Mouse (Mus musculus) stomach, embryonic 15.5 days (tissue): ENCODE results near the gene Zfand5. TPM values are rescaled to one million over a fixed set of nuclear protein-coding genes. Genes with fewer than 3 reads are reported as not detected.
"Not testable (repeated sequence)": the region's sequence is repeated elsewhere in the genome, so short reads cannot be mapped to it uniquely, and the experiment has no call there.

Source experiments
- ATAC-seq: fragments of 200-750 bp; cut with Nextera tagmentation; 2 replicates; pipeline ENCODE4 v1.8.0; 2017; ENCODE audit warnings: low read depth, moderate number of reproducible peaks, moderate TSS enrichment; ENCODE audit not compliant: insufficient read depth, low FRiP score
- H3K27ac ChIP-seq: fragments of 300-500 bp; sonication (generic); 2 replicates; pipeline ENCODE4 v1.5.1; 2015; ENCODE audit warnings: mild to moderate bottlenecking, inconsistent platforms
- H3K27me3 ChIP-seq: fragments of 300-500 bp; sonication (generic); replicated peaks from 2 replicates; pipeline ENCODE4 v1.6.1; 2015; ENCODE audit warnings: inconsistent platforms
- H3K36me3 ChIP-seq: fragments of 300-500 bp; sonication (generic); 2 replicates; pipeline ENCODE4 v1.6.1; 2015; ENCODE audit warnings: inconsistent platforms
- H3K4me1 ChIP-seq: fragments of 300-500 bp; sonication (generic); 2 replicates; pipeline ENCODE4 v1.6.1; 2015; ENCODE audit warnings: inconsistent platforms
- H3K4me2 ChIP-seq: fragments of 300-500 bp; sonication (generic); 2 replicates; pipeline ENCODE4 v1.6.1; 2015; ENCODE audit warnings: mild to moderate bottlenecking, inconsistent platforms
- H3K4me3 ChIP-seq: fragments of 300-500 bp; sonication (generic); replicated peaks from 2 replicates; pipeline ENCODE4 v1.5.1; 2015; ENCODE audit warnings: inconsistent platforms
- H3K9ac ChIP-seq: fragments of 300-500 bp; sonication (generic); 2 replicates; pipeline ENCODE4 v1.6.1; 2015; ENCODE audit warnings: inconsistent platforms
- H3K9me3 ChIP-seq: fragments of 300-500 bp; sonication (generic); 2 replicates; pipeline ENCODE4 v1.6.1; 2016; ENCODE audit warnings: inconsistent platforms
- WGBS: fragments of 180-500 bp; shearing (Covaris S2); methylation state at CpG from one replicate; pipeline ENCODE4 v1.1.7; 2015; 5-methylcytosine and 5-hydroxymethylcytosine counted together
- polyA plus RNA-seq: library from polyadenylated mRNA; unstranded; fragments of >200 nt; fragmentation: Nextera tagmentation; extraction: Ambion mirVana; gene quantifications from 2 replicates; pipeline ENCODE4 v1.2.1, GENCODE M21; 2015

Gene Zfand5
- 82.9 and 87.9 TPM in 2 replicates for polyA plus RNA-seq

DNA sequence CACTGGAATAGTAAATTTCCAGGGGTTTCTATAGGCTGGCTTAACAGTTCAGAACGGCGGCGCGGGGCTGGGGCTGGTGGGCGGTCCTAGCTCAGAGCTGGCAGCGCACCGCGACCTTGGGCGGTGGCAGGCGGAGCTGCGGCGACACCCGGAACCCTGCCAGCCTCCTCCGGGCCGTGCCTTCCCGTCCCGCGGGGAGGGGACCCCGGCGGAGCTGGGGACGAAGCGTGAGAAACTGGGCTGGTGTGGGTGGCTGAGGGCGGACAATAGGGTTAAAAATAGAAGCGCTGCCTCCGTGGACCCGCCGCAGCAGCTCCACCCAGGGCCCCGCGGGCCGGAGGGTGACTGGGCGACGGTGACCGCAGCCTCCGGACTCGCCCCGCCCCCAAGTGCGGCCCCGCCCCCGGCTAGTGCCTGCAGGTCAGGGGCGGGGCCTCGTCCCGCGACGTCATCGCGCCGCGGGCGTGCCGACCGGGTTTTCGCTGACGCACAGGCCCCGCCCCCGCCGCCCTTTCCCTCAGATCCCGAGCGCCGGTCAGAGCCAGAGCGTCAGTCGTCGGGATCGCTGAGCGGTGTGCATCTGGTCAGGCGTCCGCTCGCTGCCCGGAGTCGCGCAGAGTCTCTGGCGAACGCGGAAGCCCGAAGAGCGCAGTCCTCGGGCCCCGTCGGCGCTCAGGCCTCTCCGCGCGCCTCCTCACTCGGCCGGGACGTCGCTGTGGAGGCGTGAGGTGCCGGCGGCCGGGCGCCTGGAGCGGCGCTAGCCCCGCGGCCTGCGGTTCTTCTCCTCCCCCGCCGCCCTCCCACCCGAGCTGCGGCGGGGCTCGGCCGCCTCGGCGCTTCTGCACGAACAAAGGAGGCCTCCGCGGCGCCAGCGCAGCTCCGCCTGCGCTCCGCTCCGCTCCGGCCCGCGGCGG lies at the start of gene Zfand5:
Gene Zfand5 (plus strand): TSS at position 538 of the 914 bp plus-strand sequence.
- no peaks in the 10 kb centered on the region for H3K9me3 ChIP-seq
- no peaks in the 10 kb centered on the region for H3K27me3 ChIP-seq
- H3K4me3 ChIP-seq: peak within 1 kb of the TSS; percentile 91
- H3K9ac ChIP-seq: peak within 1 kb of the TSS; percentile 99
- peaks cover 5% of the 10 kb centered on the region; the same call in 1 of the 2 replicates for H3K4me1 ChIP-seq
- H3K4me2 ChIP-seq: peak within 1 kb of the TSS; percentile 62
- 0% methylated on average over 109 of the region's 118 CpGs for WGBS
- peak; percentile 93 for ATAC-seq
- H3K36me3 ChIP-seq: peaks cover 3% of the 10 kb centered on the region; the same call in 1 of the 2 replicates
- H3K27ac ChIP-seq: peak within 1 kb of the TSS; percentile 100

DNA sequence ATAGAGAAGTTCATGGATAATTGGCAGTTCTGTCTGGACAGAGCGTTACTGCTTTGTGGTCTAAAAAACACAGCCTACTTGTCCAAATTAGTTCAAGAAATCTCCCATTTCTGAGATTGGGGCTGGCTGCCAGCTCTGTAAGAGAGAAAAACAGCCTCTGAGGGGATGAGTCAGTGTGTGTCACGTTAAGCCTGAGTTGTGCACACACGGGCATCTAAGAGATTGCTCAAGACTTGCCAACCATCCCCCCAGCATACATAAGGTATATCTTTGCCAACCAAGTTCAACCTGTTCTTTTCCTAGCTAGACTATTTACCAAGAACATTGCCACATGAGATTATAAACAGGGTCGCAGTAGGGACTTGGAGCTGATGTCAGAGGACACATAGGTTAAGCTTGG lies 44.9 kb upstream of the Zfand5 start:
- WGBS: 58% methylated on average over 4 of the region's 4 CpGs
- no peak for ATAC-seq
- no peak overlapping the region for H3K4me2 ChIP-seq

DNA sequence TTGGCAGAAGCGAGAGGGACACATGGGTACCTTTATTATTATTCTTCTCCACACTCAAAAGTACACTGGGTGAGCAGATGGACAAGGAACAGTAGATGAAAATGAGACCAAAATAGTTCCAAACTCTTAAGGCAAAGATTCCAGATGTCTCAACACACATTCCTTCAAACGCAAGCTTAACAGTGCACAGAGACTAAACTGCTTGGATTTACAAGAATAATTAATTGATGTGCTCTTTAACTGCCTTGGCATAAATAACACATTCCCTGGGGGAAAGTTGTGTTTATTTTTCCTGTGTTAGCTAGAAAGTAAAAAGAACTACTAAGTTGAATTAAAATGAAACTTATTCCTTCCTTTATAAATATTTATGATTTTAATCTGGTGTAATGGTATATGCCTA lies 44.3 kb upstream of the Zfand5 start:
- no peaks in the 10 kb centered on the region for H3K27me3 ChIP-seq
- H3K4me1 ChIP-seq: no peaks in the 10 kb centered on the region
- no peak; the same call in 1 of the 2 replicates for ATAC-seq
- no peaks in the 10 kb centered on the region for H3K9me3 ChIP-seq
- no peak overlapping the region for H3K4me2 ChIP-seq
- no peak overlapping the region for H3K9ac ChIP-seq
- 40% methylated on average over 2 of the region's 2 CpGs for WGBS
- H3K27ac ChIP-seq: no peak overlapping the region
- H3K4me3 ChIP-seq: no peak overlapping the region
- no peaks in the 10 kb centered on the region for H3K36me3 ChIP-seq

More for the DNA sequence above, 44.9 kb upstream of the Zfand5 start:
- Histone ChIP-seq H3K9ac (no peak overlapping the region), H3K4me3 (no peak overlapping the region), H3K9me3 (no peaks in the 10 kb centered on the region), H3K36me3 (no peaks in the 10 kb centered on the region), H3K4me1 (no peaks in the 10 kb centered on the region), H3K27me3 (no peaks in the 10 kb centered on the region), H3K27ac (no peak overlapping the region)

DNA sequence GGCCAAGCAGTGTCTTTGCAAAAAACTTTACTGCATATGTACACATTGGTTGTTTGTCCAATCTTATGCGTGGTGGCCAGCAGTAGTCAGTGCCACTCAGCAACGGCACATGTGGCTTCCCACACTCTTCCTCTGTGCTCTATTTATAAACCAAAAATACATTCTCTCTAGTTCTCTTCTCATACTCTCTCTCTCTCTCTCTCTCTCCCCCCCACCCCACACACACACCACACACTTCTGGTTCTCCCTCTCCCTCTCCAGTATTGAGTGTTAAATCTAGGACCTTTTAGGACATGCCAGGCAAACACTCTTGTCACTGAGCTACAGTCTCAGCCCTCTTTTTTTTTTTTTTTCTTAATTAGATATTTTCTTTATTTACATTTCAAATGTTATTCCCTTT lies 23.3 kb upstream of the Zfand5 start:
- not testable (repeated sequence) for H3K4me3 ChIP-seq, H3K4me1 ChIP-seq, H3K36me3 ChIP-seq, H3K9ac ChIP-seq, H3K27me3 ChIP-seq, ATAC-seq, H3K4me2 ChIP-seq, H3K27ac ChIP-seq, H3K9me3 ChIP-seq
- WGBS: 79% methylated on average over 2 of the region's 2 CpGs

DNA sequence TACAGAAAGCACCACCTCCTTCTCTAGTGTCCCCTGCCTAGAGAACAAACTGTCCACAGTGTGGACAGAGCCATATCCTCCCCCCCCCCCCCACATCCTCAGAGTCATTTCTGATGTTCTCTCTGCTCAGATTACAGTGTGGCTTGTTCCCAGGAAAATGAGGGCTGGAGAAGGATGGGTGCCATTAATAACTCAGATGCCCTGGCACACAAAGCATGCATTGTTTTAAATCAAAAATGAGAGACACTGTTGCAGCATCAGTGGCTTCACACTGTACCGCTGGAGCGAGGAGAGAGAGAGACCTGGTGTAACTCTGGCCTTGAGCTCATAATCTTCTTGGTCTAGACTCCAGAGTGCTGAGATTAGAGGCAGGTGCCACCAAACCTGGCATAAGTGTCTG lies 18.2 kb upstream of the Zfand5 start:
- Histone ChIP-seq H3K36me3 (no peaks in the 10 kb centered on the region), H3K4me1 (no peaks in the 10 kb centered on the region), H3K4me2 (no peak overlapping the region), H3K4me3 (no peak overlapping the region), H3K9ac (no peak overlapping the region), H3K27me3 (no peaks in the 10 kb centered on the region), H3K9me3 (no peaks in the 10 kb centered on the region), H3K27ac (no peak overlapping the region)
- 87% methylated on average over 2 of the region's 2 CpGs for WGBS
- ATAC-seq: no peak

- Histone ChIP-seq H3K9ac (no peak overlapping the region), H3K27ac (no peak overlapping the region), H3K27me3 (no peaks in the 10 kb centered on the region), H3K4me3 (no peak overlapping the region), H3K36me3 (no peaks in the 10 kb centered on the region), H3K4me1 (no peaks in the 10 kb centered on the region), H3K4me2 (no peak overlapping the region), H3K9me3 (no peaks in the 10 kb centered on the region)
- no peak for ATAC-seq
- 80% methylated on average over 3 of the region's 3 CpGs for WGBS
These were observed 16.2 kb upstream of the Zfand5 start for GRCm38 (mm10) chr19:21255920-21256319.

- Histone ChIP-seq H3K9ac (no peak overlapping the region), H3K27me3 (no peaks in the 10 kb centered on the region), H3K27ac (no peak overlapping the region), H3K4me3 (no peak overlapping the region), H3K9me3 (no peaks in the 10 kb centered on the region), H3K4me2 (no peak overlapping the region), H3K4me1 (no peaks in the 10 kb centered on the region), H3K36me3 (no peaks in the 10 kb centered on the region)
- no peak; the same call in 1 of the 2 replicates for ATAC-seq
- 65% methylated on average over 2 of the region's 2 CpGs for WGBS
These were observed 12.6 kb upstream of the Zfand5 start for GRCm38 (mm10) chr19:21259453-21259852.

- ATAC-seq: no peak
- H3K9ac ChIP-seq: no peak overlapping the region
- H3K27ac ChIP-seq: no peak overlapping the region
- H3K27me3 ChIP-seq: no peaks in the 10 kb centered on the region
- H3K4me2 ChIP-seq: no peak overlapping the region
- no peaks in the 10 kb centered on the region for H3K36me3 ChIP-seq
- H3K9me3 ChIP-seq: no peaks in the 10 kb centered on the region
- no peaks in the 10 kb centered on the region for H3K4me1 ChIP-seq
- H3K4me3 ChIP-seq: no peak overlapping the region
These were observed 11.8 kb upstream of the Zfand5 start for GRCm38 (mm10) chr19:21260280-21260679.

DNA sequence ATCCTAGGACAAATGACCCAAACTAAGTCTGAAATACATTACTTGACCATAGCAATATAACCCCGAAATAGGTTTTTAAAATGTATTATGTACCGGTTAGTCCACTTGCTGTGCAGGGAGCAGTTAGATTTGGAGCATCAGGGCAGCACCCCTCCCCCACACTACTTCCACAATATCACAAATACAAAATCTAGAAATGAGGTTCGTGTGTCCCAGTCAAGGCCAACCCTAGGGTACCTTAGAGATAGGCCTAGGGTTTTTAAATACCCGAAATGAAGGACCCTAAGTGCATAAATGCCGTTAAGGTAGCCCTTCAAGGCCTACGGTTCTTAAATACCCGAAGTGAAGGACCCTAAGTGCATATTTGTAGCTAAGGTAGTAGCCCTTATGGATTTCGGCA lies 892 bp upstream of the Zfand5 start:
- H3K27ac ChIP-seq: peak overlapping the region; percentile 100
- no peak for ATAC-seq
- peak overlapping the region; percentile 91 for H3K4me3 ChIP-seq
- H3K27me3 ChIP-seq: no peaks in the 10 kb centered on the region
- no peaks in the 10 kb centered on the region for H3K36me3 ChIP-seq
- H3K4me2 ChIP-seq: peak overlapping the region; percentile 62
- H3K4me1 ChIP-seq: peaks cover 5% of the 10 kb centered on the region; the same call in 1 of the 2 replicates
- WGBS: 21% methylated on average over 8 of the region's 8 CpGs
- no peaks in the 10 kb centered on the region for H3K9me3 ChIP-seq
- peak overlapping the region; percentile 54; the same call in 1 of the 2 replicates for H3K9ac ChIP-seq

- peak overlapping the region; percentile 99 for H3K9ac ChIP-seq
- no peaks in the 10 kb centered on the region for H3K27me3 ChIP-seq
- peak overlapping the region; percentile 91 for H3K4me3 ChIP-seq
- H3K4me1 ChIP-seq: peaks cover 5% of the 10 kb centered on the region; the same call in 1 of the 2 replicates
- H3K9me3 ChIP-seq: no peaks in the 10 kb centered on the region
- peak; percentile 53 for ATAC-seq
- under 1% methylated on average over 66 of the region's 66 CpGs for WGBS
- peaks cover 5% of the 10 kb centered on the region; the same call in 1 of the 2 replicates for H3K36me3 ChIP-seq
- peak overlapping the region; percentile 41 for H3K4me2 ChIP-seq
- peak overlapping the region; percentile 100 for H3K27ac ChIP-seq
These were observed 692 bp downstream of the Zfand5 start for GRCm38 (mm10) chr19:21272655-21273284.

DNA sequence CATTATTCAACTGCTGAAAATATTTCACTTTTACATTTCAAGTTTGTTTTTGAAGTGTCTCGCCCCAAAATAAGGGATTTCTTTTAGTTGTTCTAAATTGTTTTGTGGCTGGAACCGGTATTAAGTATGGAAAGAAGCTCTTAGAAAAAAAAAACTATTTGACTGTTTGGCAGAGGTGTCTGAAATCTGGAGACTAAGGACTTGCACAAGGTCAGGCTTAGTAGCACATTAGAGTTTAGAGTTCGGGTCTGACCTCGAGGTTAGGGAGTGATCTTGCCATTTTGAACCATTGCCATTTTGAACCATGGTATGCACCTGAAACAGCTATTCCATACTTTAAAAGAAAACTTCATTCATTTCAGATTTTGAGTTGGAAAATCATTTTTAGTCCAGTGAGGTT lies 1.4 kb downstream of the Zfand5 start:
- peak overlapping the region; percentile 59; the same call in 1 of the 2 replicates for H3K27ac ChIP-seq
- H3K9ac ChIP-seq: peak overlapping the region; percentile 16; the same call in 1 of the 2 replicates
- peaks cover 5% of the 10 kb centered on the region; the same call in 1 of the 2 replicates for H3K4me1 ChIP-seq
- H3K9me3 ChIP-seq: no peaks in the 10 kb centered on the region
- WGBS: 0% methylated on average over 4 of the region's 4 CpGs
- H3K4me3 ChIP-seq: peak overlapping the region; percentile 91
- H3K4me2 ChIP-seq: peak overlapping the region; percentile 68
- no peak for ATAC-seq
- H3K36me3 ChIP-seq: peaks cover 5% of the 10 kb centered on the region; the same call in 1 of the 2 replicates
- no peaks in the 10 kb centered on the region for H3K27me3 ChIP-seq

- peak overlapping the region; percentile 16; the same call in 1 of the 2 replicates for H3K9ac ChIP-seq
- ATAC-seq: 0 out of 2 replicates have a peak, but pooled peaks have one; percentile 11
- 2% methylated on average over 2 of the region's 2 CpGs for WGBS
These were observed 2.1 kb downstream of the Zfand5 start for GRCm38 (mm10) chr19:21274181-21274591.

More at GRCm38 (mm10) chr19:21274181-21274591, 2.1 kb downstream of the Zfand5 start:
- Histone ChIP-seq H3K4me1 (peaks cover 5% of the 10 kb centered on the region; the same call in 1 of the 2 replicates), H3K27me3 (no peaks in the 10 kb centered on the region), H3K4me3 (peak overlapping the region; percentile 91), H3K36me3 (peaks cover 5% of the 10 kb centered on the region; the same call in 1 of the 2 replicates), H3K4me2 (peak overlapping the region; percentile 68), H3K27ac (peak overlapping the region; percentile 59), H3K9me3 (no peaks in the 10 kb centered on the region)
